Mouse (Mus musculus) embryonic facial prominence, embryonic 15.5 days (tissue): ENCODE data around the gene Arrdc2. TPM values are rescaled to one million over a fixed set of nuclear protein-coding genes. Genes with fewer than 3 reads are reported as not detected.

Experiments
- ATAC-seq: fragments of 200-750 bp; cut with Nextera tagmentation; 2 replicates; pipeline ENCODE4 v1.8.0; 2017; ENCODE audit warnings: low read depth, moderate TSS enrichment; ENCODE audit not compliant: insufficient number of reproducible peaks, low FRiP score, low TSS enrichment
- H3K27ac ChIP-seq: fragments of 300-500 bp; sonication (generic); replicated peaks from 2 replicates; pipeline ENCODE4 v1.5.1; 2015; ENCODE audit warnings: mild to moderate bottlenecking, inconsistent platforms
- H3K27me3 ChIP-seq: fragments of 300-500 bp; sonication (generic); 2 replicates; pipeline ENCODE4 v1.6.1; 2015; ENCODE audit warnings: inconsistent platforms
- H3K36me3 ChIP-seq: fragments of 300-500 bp; sonication (generic); 2 replicates; pipeline ENCODE4 v1.6.1; 2015; ENCODE audit warnings: mild to moderate bottlenecking, inconsistent platforms
- H3K4me1 ChIP-seq: fragments of 300-500 bp; sonication (generic); 2 replicates; pipeline ENCODE4 v1.6.1; 2015; ENCODE audit warnings: inconsistent platforms
- H3K4me2 ChIP-seq: fragments of 300-500 bp; sonication (generic); replicated peaks from 2 replicates; pipeline ENCODE4 v1.6.1; 2015; ENCODE audit warnings: mild to moderate bottlenecking, inconsistent platforms
- H3K4me3 ChIP-seq: fragments of 300-500 bp; sonication (generic); replicated peaks from 2 replicates; pipeline ENCODE4 v1.5.1; 2015; ENCODE audit warnings: mild to moderate bottlenecking, inconsistent platforms
- H3K9ac ChIP-seq: fragments of 300-500 bp; sonication (generic); 2 replicates; pipeline ENCODE4 v1.6.1; 2015; ENCODE audit warnings: inconsistent platforms
- H3K9me3 ChIP-seq: fragments of 300-500 bp; sonication (generic); replicated peaks from 2 replicates; pipeline ENCODE4 v1.6.1; 2016; ENCODE audit warnings: inconsistent platforms
- WGBS: fragments of 180-500 bp; shearing (Covaris S2); methylation state at CpG from one replicate; pipeline ENCODE4 v1.1.7; 2015; 5-methylcytosine and 5-hydroxymethylcytosine counted together
- polyA plus RNA-seq: library from polyadenylated mRNA; unstranded; fragments of >200 nt; fragmentation: Nextera tagmentation; extraction: Ambion mirVana; gene quantifications from 2 replicates; pipeline ENCODE4 v1.2.1, GENCODE M21; 2015

The Arrdc2 gene
- polyA plus RNA-seq, 1 experiment from 2014 or later: 9.3 TPM

DNA sequence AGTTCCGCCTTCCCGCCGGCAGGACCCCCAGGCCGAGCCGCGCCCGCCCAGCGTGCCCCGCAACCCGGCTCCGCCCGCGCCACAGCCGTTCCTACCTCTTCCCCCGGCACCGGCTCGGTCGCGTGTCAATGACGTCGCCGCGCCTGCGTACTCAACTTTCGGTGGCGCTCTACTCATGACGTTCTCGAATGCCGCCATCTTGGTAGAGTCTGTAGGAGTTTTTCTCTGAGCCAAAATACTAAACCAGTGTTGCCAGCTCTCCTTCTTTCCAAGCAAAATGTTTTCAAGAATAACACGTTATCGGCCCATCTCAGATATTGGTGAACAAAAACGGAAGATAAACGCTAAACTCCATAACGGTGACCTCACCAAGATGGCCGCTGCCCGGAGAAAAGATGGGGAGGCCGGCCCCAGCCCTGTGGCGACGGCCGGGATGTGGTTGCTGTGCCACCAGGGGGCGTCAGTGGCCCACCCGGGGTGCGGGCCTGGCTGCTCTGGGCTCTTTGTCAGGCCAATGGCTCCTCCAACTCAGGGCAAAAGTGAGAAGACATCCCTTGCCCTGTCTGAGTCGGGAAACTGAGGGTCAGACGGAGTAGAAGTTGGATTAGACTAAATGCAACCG lies 34.0 kb upstream of the Arrdc2 start, which contains the start of gene Ccdc124:
Gene Ccdc124, minus strand, starts transcription at position 572 of the 622 bp plus-strand sequence.
- no peaks in the 10 kb centered on the region for H3K9me3 ChIP-seq
- peak; percentile 89 for ATAC-seq
- H3K4me2 ChIP-seq: peak within 1 kb of the TSS; percentile 83
- H3K4me1 ChIP-seq: peaks cover 19% of the 10 kb centered on the region
- peak within 1 kb of the TSS; percentile 59 for H3K9ac ChIP-seq
- H3K36me3 ChIP-seq: no peaks in the 10 kb centered on the region
- H3K4me3 ChIP-seq: peak within 1 kb of the TSS; percentile 93
- WGBS: 1% methylated on average over 46 of the region's 46 CpGs
- no peaks in the 10 kb centered on the region for H3K27me3 ChIP-seq
- peak within 1 kb of the TSS; percentile 93 for H3K27ac ChIP-seq

DNA sequence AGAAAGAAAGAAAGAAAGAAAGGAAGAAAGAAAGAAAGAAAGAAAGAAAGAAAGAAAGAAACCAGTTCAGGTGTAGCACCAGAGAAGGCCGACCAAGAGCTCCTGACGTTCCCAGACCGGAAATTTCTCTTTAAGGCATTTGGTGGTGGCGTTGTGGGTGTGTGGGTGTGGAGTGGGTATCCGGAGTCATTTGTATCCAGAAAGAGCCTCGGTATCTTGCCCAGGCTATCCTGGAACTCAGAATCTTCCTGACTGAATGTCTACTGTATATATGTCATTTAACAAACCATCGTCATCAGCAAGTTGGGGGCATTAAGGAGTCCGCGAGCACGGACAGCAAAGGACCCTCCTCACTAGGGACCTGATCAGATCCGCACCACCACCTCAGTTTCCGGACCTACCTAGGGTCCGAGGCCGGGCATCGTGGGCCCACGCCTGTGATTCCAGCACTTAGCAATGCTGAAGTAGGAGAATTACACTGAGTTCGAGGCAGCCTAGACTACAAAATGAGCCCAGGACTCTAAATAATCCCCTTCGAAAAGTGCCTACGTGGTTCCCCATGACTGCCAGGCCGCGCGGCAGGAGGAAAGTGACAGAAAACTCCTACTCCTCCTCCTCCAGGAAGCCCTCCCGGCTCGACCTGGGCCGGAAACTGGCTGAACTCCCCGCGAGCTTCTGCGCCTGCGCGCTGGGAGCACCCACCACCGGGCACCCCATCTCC lies 33.3 kb upstream of the Arrdc2 start:
- Histone ChIP-seq H3K4me2 (peak overlapping the region; percentile 83), H3K9me3 (no peaks in the 10 kb centered on the region), H3K9ac (peak overlapping the region; percentile 59), H3K36me3 (no peaks in the 10 kb centered on the region; the same call in 1 of the 2 replicates), H3K4me3 (peak overlapping the region; percentile 93), H3K4me1 (peaks cover 23% of the 10 kb centered on the region), H3K27ac (peak overlapping the region; percentile 93), H3K27me3 (no peaks in the 10 kb centered on the region)
- ATAC-seq: no peak
- WGBS: 3% methylated on average over 31 of the region's 31 CpGs

DNA sequence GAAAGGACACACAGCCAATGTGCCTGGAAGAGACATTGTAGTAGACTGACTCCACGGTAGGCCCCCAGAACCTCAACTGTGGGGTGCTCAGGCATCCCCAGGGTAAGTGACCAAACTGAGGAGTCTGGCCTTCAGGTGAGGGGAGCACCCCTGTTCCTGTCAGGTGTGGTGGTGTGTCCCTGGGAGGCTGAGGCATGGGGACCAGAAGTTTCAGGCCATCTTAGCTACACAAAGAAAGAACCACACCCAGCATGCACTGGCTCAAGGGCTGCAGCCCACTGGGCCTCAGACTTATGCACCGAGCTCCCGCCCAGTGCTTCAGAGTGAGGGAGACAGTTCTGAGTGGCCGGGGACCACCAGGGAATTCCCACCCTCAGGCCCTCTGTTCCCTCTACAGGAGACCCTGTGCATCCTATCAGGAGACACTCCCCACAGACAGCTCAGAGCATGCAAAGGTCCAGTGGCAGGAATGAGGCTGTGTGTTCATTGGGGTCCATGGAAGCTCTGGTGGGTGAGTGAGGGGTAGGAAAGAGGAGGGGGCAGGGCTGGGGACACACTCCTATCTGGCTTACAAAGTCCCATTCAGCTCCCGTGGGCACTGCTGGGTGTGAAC lies 31.8 kb upstream of the Arrdc2 start:
- no peak overlapping the region for H3K9ac ChIP-seq
- ATAC-seq: no peak
- no peak overlapping the region for H3K4me3 ChIP-seq
- no peaks in the 10 kb centered on the region; the same call in 1 of the 2 replicates for H3K36me3 ChIP-seq
- H3K27me3 ChIP-seq: no peaks in the 10 kb centered on the region
- peaks cover 23% of the 10 kb centered on the region for H3K4me1 ChIP-seq
- H3K9me3 ChIP-seq: no peaks in the 10 kb centered on the region
- H3K4me2 ChIP-seq: no peak overlapping the region
- 85% methylated on average over 5 of the region's 5 CpGs for WGBS
- H3K27ac ChIP-seq: no peak overlapping the region

DNA sequence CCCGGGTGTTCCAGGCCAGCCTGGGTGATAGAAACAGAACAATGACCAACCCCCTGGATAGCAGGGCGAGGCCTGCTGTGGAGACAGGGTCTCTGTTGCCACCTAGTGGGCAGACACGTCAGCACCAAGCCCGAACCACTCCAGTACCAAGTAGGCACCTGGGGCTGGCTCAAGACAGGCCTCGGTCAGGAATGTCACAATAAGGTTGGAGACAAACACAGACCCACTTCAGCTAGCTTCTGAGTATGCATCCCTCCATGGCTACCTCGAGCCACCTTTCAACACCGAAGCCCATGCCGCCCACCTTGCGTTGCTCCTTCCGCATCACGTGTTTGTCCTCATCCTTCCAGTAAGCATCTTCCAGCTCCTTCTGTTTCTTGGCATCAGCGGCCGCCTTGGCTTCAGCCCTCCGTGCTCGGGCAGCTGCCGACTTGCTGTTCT lies 30.1 kb upstream of the Arrdc2 start:
- H3K4me3 ChIP-seq: no peak overlapping the region
- H3K27ac ChIP-seq: 0 out of 2 replicates have a peak overlapping the region, but pooled peaks have one; percentile 39
- H3K27me3 ChIP-seq: no peaks in the 10 kb centered on the region
- 44% methylated on average over 16 of the region's 16 CpGs for WGBS
- no peak for ATAC-seq
- H3K9ac ChIP-seq: no peak overlapping the region
- H3K36me3 ChIP-seq: no peaks in the 10 kb centered on the region; the same call in 1 of the 2 replicates
- H3K9me3 ChIP-seq: no peaks in the 10 kb centered on the region
- peak overlapping the region; percentile 44; the same call in 1 of the 2 replicates for H3K4me2 ChIP-seq
- peaks cover 32% of the 10 kb centered on the region for H3K4me1 ChIP-seq

DNA sequence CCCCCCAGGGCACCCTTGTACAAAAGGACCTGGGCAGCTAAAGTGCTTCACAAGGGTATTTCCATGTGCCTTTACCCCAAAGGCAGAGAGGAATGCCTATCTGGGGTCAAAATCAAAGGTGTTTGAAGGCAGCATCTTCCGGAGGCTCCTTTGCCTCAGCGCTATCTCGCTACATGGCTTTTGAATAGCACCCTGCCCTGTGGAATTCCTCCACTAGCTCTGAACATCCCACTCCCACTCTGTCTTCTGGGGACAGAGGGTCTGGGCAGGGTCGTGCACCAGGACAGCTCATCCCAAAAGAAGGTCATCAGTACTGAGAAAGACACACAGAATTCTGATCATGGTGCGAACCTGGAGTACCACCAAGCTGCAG lies 29.7 kb upstream of the Arrdc2 start:
- Histone ChIP-seq H3K27ac (peak overlapping the region; percentile 39; the same call in 1 of the 2 replicates), H3K36me3 (no peaks in the 10 kb centered on the region; the same call in 1 of the 2 replicates), H3K4me2 (peak overlapping the region; percentile 44), H3K27me3 (no peaks in the 10 kb centered on the region), H3K9me3 (no peaks in the 10 kb centered on the region), H3K4me1 (peaks cover 36% of the 10 kb centered on the region), H3K9ac (no peak overlapping the region), H3K4me3 (peak overlapping the region; percentile 24; the same call in 1 of the 2 replicates)
- 27% methylated on average over 5 of the region's 5 CpGs for WGBS
- no peak for ATAC-seq

DNA sequence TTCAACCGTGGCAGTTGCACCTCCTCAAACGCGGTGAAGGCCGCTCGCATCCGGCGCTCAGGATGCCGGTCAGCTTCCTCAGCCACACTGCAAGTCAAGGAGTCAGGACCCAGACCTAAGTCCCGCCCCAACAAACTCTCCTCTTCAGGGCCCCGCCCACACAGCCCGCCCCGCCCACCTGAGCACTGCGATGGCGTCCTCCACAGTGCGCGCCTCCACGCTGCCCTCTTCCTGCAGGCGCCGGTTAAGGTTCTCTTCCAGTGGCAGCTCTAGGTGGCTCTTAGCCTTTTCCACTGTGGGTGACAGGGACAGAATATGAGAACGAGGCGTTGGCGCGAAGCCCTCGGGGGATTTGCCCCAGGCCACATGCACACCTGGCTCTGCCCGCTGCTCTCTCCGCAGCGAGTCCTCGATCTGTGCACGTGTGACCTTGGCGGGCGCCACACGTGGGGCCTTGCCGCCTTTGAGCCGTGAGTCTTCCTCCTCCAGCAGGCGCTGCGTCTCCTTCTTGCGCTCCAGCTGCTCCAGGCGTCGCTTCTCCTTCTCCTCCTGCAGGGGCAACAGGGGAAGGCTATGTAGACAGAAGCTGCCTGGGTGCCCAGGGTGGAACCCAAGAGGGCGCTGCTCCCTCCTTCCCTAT lies 29.2 kb upstream of the Arrdc2 start:
- peaks cover 41% of the 10 kb centered on the region for H3K4me1 ChIP-seq
- peak overlapping the region; percentile 44 for H3K4me2 ChIP-seq
- H3K36me3 ChIP-seq: no peaks in the 10 kb centered on the region; the same call in 1 of the 2 replicates
- H3K27ac ChIP-seq: peak overlapping the region; percentile 39; the same call in 1 of the 2 replicates
- ATAC-seq: no peak
- H3K27me3 ChIP-seq: no peaks in the 10 kb centered on the region
- H3K4me3 ChIP-seq: peak overlapping the region; percentile 24
- no peaks in the 10 kb centered on the region for H3K9me3 ChIP-seq
- 18% methylated on average over 40 of the region's 40 CpGs for WGBS
- no peak overlapping the region for H3K9ac ChIP-seq

DNA sequence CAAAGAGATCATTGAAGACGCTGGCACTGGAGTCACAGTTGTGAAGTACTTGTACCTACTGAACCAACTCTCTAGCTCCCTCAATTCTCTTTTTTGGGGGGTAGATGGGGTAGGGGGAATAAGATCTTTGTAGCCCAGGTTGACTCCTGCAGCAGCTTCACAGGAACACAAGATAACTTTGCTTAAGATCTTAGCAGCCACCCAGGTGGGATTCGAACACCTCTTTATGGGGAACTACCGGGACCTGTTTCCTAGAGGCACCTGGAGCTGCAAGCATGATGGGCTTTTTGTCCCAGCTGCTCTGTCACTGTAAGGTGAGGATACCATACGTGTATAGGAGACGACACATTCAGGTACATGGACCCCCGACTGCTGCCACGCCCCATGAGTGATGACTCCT lies 27.0 kb upstream of the Arrdc2 start:
- no peak overlapping the region for H3K27ac ChIP-seq
- H3K9me3 ChIP-seq: no peaks in the 10 kb centered on the region
- 83% methylated on average over 7 of the region's 7 CpGs for WGBS
- no peak overlapping the region for H3K4me3 ChIP-seq
- H3K36me3 ChIP-seq: no peaks in the 10 kb centered on the region; the same call in 1 of the 2 replicates
- no peak overlapping the region for H3K9ac ChIP-seq
- peaks cover 20% of the 10 kb centered on the region for H3K27me3 ChIP-seq
- no peak for ATAC-seq
- no peak overlapping the region for H3K4me2 ChIP-seq
- H3K4me1 ChIP-seq: peaks cover 47% of the 10 kb centered on the region

DNA sequence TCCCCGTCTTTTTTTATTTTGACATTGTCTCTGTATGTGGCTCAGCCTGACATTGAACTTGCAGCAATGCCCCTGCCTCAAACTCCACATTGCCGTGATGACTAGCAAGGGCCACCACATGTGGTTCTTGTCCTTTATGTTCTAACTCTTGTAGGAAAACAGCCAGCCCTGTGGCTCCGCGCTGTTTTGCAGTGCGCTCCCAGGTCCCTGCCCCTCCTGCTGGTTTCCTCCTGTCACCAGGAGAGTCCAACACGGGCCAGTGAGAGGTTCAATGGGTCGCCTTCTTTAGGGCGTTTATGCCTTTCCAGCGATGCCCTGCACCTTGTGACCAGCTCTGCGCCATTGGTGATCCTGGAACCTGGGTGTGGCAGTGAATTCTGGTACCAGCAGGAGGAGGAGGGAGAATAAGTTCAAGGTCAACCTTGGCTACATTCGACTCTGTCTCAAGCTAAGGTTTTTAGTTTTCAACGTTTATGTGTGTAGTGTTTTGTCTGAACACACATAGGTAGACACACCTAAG lies 26.5 kb upstream of the Arrdc2 start:
- 6% methylated on average over 12 of the region's 12 CpGs for WGBS
- no peak for ATAC-seq
- Histone ChIP-seq H3K4me1 (peaks cover 47% of the 10 kb centered on the region), H3K9ac (peak overlapping the region; percentile 24), H3K4me2 (peak overlapping the region; percentile 89), H3K36me3 (no peaks in the 10 kb centered on the region; the same call in 1 of the 2 replicates), H3K27me3 (peaks cover 22% of the 10 kb centered on the region), H3K4me3 (peak overlapping the region; percentile 60), H3K9me3 (no peaks in the 10 kb centered on the region), H3K27ac (peak overlapping the region; percentile 80)

DNA sequence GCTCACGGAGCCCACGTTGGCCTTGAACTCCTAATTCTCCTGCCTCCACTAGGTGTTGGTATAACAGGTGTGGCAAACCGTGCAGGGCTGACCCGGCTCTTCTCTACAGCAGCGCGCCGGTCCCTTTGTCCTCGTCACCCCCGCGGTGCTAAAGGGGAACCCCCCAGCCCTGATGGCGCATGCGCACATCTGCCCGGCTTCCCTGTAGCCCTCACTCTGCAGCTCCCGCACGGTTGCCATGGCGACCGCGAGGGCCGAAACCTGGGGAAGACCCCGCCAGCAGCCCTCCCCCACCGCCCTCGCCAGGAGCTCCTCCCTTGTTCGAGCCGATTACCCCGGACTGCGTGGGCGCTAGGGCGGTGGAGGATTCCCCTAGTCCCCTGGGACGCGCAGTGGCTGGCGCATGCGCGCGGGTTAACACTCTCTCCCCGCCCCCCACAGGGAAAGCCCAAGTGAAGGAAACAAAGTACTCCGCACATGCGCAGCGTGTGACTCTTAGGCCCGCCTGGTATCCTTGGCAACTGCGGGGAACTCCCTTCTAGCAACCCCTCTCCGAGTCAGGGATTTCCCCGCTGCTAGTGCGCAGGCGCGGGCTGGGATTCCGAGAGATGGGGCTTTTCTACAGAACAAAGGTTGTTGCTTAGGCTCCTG lies 26.0 kb upstream of the Arrdc2 start:
- Histone ChIP-seq H3K9me3 (no peaks in the 10 kb centered on the region), H3K27me3 (peaks cover 22% of the 10 kb centered on the region), H3K36me3 (no peaks in the 10 kb centered on the region; the same call in 1 of the 2 replicates), H3K27ac (peak overlapping the region; percentile 87), H3K4me3 (peak overlapping the region; percentile 60), H3K4me2 (peak overlapping the region; percentile 89), H3K9ac (peak overlapping the region; percentile 42), H3K4me1 (peaks cover 47% of the 10 kb centered on the region)
- ATAC-seq: peak; percentile 91
- WGBS: under 1% methylated on average over 46 of the region's 46 CpGs

DNA sequence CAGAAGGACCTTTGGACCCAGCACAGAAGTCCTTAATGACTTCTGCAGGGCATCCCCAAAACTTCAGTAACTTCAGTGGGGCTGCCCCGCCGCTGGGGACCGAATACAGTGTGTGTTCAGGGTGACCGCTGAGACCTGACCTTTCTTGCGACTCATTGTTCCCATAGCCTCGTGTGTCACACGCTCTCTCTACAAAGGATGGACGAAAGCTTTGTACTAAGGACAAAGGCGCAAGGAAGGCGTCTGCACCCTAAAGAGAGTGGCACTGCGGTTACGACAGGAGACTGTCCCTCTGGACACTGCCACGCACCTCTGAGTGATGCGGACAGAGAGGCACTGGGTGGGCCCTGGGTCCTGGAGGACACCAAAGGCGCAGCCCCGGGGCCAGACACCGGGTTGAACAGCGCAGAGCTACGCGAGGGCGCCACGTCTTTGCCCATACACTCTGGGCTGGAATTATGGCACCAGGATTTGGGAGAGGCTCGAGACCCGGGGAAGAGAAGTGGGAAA lies 25.2 kb upstream of the Arrdc2 start:
- Histone ChIP-seq H3K4me2 (peak overlapping the region; percentile 89), H3K36me3 (no peaks in the 10 kb centered on the region; the same call in 1 of the 2 replicates), H3K4me1 (peaks cover 47% of the 10 kb centered on the region), H3K4me3 (peak overlapping the region; percentile 60), H3K27ac (peak overlapping the region; percentile 87), H3K27me3 (peaks cover 22% of the 10 kb centered on the region), H3K9ac (peak overlapping the region; percentile 42), H3K9me3 (no peaks in the 10 kb centered on the region)
- ATAC-seq: 0 out of 2 replicates have a peak, but pooled peaks have one; percentile 9
- 3% methylated on average over 24 of the region's 24 CpGs for WGBS
